Mouse (Mus musculus) spleen, adult 2 months (tissue): ENCODE measurements around the gene Cys1. TPM values are rescaled to one million over a fixed set of nuclear protein-coding genes. Genes with fewer than 3 reads are reported as not detected.
"Not testable (repeated sequence)": the region's sequence is repeated elsewhere in the genome, so short reads cannot be mapped to it uniquely, and the experiment has no call there.

Experiments
- DNase-seq, 2 experiments: peaks; one replicate each; pipeline versions ENCODE4 v3.0.0 to v3.0.0-alpha.2; 2012 to 2021; ENCODE audit warnings: low spot score in 2 of 2, low read depth in 1 of 2
- H3K27ac ChIP-seq: fragments of 200-500 bp; 2 replicates; pipeline ENCODE4 v1.5.1; 2012; ENCODE audit warnings: low read length, inconsistent platforms; ENCODE audit not compliant: insufficient read depth
- H3K27me3 ChIP-seq: fragments of 200-500 bp; 2 replicates; pipeline ENCODE4 v1.6.1; 2012; ENCODE audit warnings: mild to moderate bottlenecking, moderate library complexity, low read length, inconsistent platforms; ENCODE audit not compliant: control insufficient read depth, insufficient read depth
- H3K36me3 ChIP-seq: fragments of 200-500 bp; 2 replicates; pipeline ENCODE4 v1.6.1; 2012; ENCODE audit warnings: mild to moderate bottlenecking, low read length, inconsistent platforms; ENCODE audit not compliant: control insufficient read depth, insufficient read depth
- H3K4me1 ChIP-seq: fragments of 200-500 bp; 2 replicates; pipeline ENCODE4 v1.6.1; 2011; ENCODE audit warnings: inconsistent platforms; ENCODE audit not compliant: control insufficient read depth, insufficient read depth, insufficient read length
- H3K4me3 ChIP-seq: fragments of 200-500 bp; 2 replicates; pipeline ENCODE4 v1.5.1; 2011; ENCODE audit warnings: mild to moderate bottlenecking, inconsistent platforms; ENCODE audit not compliant: insufficient read depth, insufficient read length; ENCODE audit errors: extremely low read depth
- CTCF ChIP-seq: fragments of 200-500 bp; IDR thresholded peaks from 2 replicates; pipeline ENCODE4 v1.5.1; 2011; ENCODE audit warnings: mild to moderate bottlenecking, inconsistent platforms; ENCODE audit not compliant: insufficient read depth, insufficient read length, insufficient replicate concordance; ENCODE audit errors: extremely low read depth
- POLR2A ChIP-seq: fragments of 200-500 bp; IDR thresholded peaks from 2 replicates; pipeline ENCODE4 v1.6.1; 2011; ENCODE audit warnings: low read depth, low read length, inconsistent platforms
- WGBS: fragments of 180-500 bp; shearing (Covaris S2); methylation state at CpG from one replicate; pipeline ENCODE4 v1.1.7; 2018; 5-methylcytosine and 5-hydroxymethylcytosine counted together
- polyA plus RNA-seq: library from polyadenylated mRNA; depleted of rRNA; stranded (reverse); fragments of >200 nt; gene quantifications from 2 replicates; pipeline ENCODE4 v1.2.3, GENCODE M21; 2012

Cys1 gene
- polyA plus RNA-seq, 1 experiment = 2.7 TPM

DNA sequence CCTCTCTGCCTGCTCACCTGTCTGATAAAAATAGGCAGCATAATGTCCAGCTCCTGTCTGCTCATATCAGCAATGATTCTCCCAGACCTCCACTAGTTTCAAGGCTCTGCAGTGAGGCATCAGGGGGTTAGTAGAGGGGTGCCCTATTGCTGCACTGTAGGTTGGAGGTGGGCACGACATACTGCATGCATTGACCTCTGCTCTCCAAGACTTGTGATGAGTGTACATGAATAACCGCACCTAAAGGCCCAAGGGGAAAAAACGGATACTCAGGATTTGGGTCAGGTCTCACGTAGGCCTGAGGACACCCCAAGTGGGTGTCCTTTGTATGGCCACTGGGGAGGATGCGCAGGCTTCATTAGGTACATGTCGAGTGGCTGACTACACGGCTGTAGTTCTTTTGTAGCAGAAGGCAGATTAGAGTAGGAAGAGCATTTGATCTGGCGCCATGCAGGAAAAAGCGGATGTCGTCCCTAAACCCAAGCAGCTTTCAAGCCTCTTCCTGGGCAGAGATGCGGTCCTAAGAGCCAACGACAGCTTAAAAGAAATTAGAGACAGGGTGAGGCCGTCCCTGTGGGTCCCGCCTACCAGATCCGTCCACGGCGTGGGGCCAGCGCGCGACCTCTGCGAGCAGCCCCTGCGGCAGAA, 31.1 kb downstream of the Cys1 start:
- 8% methylated on average over 22 of the region's 22 CpGs for WGBS
- peaks cover 7% of the 10 kb centered on the region for H3K4me1 ChIP-seq
- TF ChIP-seq POLR2A (no peak), CTCF (no peak)
- peak overlapping the region; percentile 65 for H3K4me3 ChIP-seq
- H3K27ac ChIP-seq = peak overlapping the region; percentile 83
- no peaks in the 10 kb centered on the region for H3K27me3 ChIP-seq
- DNase-seq = no peak
- H3K36me3 ChIP-seq = peaks cover 4% of the 10 kb centered on the region

DNA sequence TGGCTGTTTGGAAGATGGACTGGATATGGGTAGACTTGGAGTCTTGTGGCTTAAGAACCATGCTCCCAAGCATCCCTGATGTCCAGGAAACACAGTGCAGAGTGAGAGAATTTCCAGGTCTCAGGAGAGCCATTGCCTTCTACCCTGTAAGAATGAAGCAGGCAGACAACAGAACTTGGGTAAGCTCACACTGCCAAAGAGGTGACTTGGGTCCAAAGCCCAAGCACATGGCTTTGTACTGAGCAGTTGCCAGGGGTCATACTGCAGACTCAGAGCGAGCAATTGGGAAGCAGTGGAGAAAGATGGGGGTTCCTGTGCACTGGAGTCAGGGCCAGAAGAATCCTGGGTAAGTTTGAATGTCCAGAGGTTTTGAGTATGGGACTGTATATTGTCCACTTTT, 33.5 kb downstream of the Cys1 start:
- Histone ChIP-seq H3K36me3 (no peaks in the 10 kb centered on the region), H3K4me3 (no peak overlapping the region), H3K27me3 (no peaks in the 10 kb centered on the region), H3K4me1 (peaks cover 12% of the 10 kb centered on the region), H3K27ac (no peak overlapping the region)
- 77% methylated on average over 1 of the region's 1 CpGs for WGBS
- DNase-seq = no peak
- no peak for TF ChIP-seq CTCF

DNA sequence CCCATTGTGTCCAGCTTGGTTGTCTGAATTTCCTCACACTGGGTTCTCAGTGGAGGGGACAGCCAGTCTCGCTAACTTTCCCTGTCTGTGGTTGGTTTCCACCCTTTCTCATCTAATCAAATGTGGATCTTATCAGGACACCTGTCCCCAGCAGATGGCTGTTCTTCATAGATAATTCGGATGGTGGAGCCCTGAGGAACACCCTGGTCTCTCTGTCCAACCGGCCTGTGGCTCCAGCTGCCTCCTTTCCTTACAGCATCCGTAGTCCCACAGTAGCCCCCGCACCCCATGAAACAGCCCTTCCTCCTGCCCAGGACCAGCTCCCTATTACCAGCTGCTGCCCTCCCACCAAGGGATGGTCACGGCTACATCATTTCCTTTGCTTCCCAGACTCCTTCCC, 35.7 kb downstream of the Cys1 start:
- peaks cover 18% of the 10 kb centered on the region for H3K4me1 ChIP-seq
- DNase-seq = no peak
- no peak overlapping the region for H3K27ac ChIP-seq
- H3K36me3 ChIP-seq = no peaks in the 10 kb centered on the region
- no peak overlapping the region for H3K4me3 ChIP-seq
- TF ChIP-seq CTCF (no peak), POLR2A (no peak)
- no peaks in the 10 kb centered on the region for H3K27me3 ChIP-seq
- 75% methylated on average over 6 of the region's 6 CpGs for WGBS

DNA sequence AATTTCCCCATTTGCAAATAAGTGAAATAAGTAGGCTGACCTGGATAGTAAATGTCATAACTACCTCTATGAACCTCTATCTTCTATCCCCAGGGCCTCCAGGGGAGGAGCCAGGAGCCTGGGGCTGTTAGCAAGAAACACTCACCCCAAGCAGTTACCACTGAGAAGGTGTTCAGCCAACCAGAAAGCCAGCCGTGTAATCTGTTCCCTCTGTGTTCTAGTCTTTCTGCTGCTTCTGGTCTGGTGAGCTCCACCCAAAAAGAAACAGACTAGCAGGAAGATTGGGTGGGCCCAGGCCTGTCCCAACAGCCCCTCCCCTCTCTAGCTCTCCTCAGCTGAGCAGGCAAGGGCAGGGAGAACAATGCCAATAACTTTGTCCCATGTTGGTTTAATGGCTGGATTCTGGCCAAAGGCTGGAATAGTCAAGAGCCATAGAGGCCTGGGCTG, 37.5 kb downstream of the Cys1 start:
- Histone ChIP-seq H3K36me3 (no peaks in the 10 kb centered on the region), H3K4me1 (peaks cover 10% of the 10 kb centered on the region), H3K27me3 (no peaks in the 10 kb centered on the region), H3K4me3 (no peak overlapping the region), H3K27ac (peak overlapping the region; percentile 66; the same call in 1 of the 2 replicates)
- WGBS = 14% methylated on average over 1 of the region's 1 CpGs
- no peak for TF ChIP-seq POLR2A
- DNase-seq = peak in 1 of 2 experiments; percentile 23

DNA sequence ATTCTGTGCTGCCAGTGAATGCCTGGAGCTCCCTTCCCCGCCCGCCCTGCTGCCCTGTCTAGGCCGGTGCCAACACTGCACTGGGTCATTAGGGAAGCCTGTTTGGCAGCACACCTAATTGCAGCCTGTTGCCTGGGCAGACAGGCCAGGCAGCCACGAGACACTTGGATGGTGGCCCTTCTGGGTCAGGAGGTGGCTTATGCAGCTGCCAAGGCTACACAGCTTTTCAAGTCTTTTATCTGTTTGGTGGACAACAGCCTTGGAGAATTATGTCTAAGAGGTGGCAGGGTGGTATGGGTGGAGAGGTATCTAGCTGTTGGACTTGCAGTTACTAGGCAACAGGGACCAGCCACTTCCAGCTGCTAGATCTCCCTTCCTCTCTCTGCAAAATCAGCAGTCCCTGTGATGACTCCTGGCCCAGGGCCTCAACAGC, 39.2 kb downstream of the Cys1 start:
- H3K27ac ChIP-seq = no peak overlapping the region
- H3K36me3 ChIP-seq = no peaks in the 10 kb centered on the region
- peaks cover 10% of the 10 kb centered on the region for H3K4me1 ChIP-seq
- 84% methylated on average over 4 of the region's 4 CpGs for WGBS
- no peak for DNase-seq
- H3K27me3 ChIP-seq = no peaks in the 10 kb centered on the region
- no peak overlapping the region for H3K4me3 ChIP-seq
- no peak for TF ChIP-seq POLR2A
- no peak for TF ChIP-seq CTCF

DNA sequence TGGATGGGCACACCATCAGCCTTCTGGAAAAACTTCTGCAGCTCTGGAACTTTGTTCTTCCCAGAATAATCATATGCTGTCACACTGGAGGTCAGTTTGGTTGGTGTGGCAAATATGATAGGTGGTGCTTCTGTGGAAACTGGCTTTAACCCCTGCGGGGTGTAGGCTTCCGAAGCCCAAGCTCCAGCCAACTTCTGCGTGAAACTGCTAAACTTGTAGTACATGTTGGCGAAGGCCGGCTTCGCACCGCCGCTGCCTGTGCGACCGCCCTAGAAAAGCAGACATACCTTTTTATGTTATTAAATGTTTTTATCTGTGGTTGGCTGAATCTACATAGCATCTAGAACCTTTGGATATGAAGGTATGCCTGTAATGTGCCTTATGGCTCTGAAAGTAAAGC, 42.8 kb downstream of the Cys1 start:
- H3K27ac ChIP-seq, DNase-seq, H3K27me3 ChIP-seq, H3K36me3 ChIP-seq, H3K4me3 ChIP-seq: not testable (repeated sequence)
- WGBS = 98% methylated on average over 10 of the region's 10 CpGs
- peaks cover 11% of the 10 kb centered on the region; the same call in 1 of the 2 replicates for H3K4me1 ChIP-seq

DNA sequence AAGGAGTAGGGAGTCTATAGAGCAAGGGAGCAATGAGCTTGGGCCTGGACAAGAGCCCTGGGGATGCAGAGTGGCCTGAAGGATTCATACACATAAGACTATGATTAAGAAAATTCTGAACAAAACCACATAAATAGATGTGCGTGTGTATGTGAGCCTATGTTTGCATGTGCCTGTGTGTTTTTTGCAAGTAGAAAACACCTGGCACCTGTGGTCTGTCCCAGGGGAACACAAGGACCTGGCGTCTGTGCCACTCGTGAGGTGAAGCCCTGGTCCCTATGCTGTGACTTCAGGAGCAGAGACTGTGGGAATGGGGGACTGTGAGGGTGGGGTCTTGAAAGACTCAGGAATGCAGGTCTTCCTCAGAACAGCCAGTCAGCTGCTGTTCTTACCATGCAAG, 47.0 kb downstream of the Cys1 start:
- no peak for TF ChIP-seq POLR2A
- TF ChIP-seq CTCF = no peak
- Histone ChIP-seq H3K27ac (no peak overlapping the region), H3K27me3 (no peaks in the 10 kb centered on the region), H3K4me3 (no peak overlapping the region), H3K36me3 (no peaks in the 10 kb centered on the region), H3K4me1 (peaks cover 19% of the 10 kb centered on the region)
- DNase-seq = no peak
- WGBS = 61% methylated on average over 3 of the region's 3 CpGs
